Mouse (Mus musculus): Measurements from ENCODE around the gene Ppp1r14a. TPM values are rescaled to one million over a fixed set of nuclear protein-coding genes. Genes with fewer than 3 reads are reported as not detected.

Gene Ppp1r14a
- polyA plus RNA-seq, 1 experiment = 7.2 TPM

Other genes with a start within 250 kb of the Ppp1r14a start
- gene Ryr1, start 164.1 kb upstream of the Ppp1r14a start, polyA plus RNA-seq (2012; ENCODE audit: insufficient read depth, insufficient read length, missing spikeins) = 1.9 and 6.1 TPM in 2 replicates
- gene Rasgrp4, start 154.5 kb upstream of the Ppp1r14a start, polyA plus RNA-seq (2012; ENCODE audit: insufficient read depth, insufficient read length, missing spikeins) = 1.0 and 2.7 TPM in 2 replicates
- gene Fam98c, start 133.1 kb upstream of the Ppp1r14a start, polyA plus RNA-seq (2012; ENCODE audit: insufficient read depth, insufficient read length, missing spikeins) = 9.9 and 10.5 TPM in 2 replicates
- gene Ggn, start 119.1 kb upstream of the Ppp1r14a start, polyA plus RNA-seq (2012; ENCODE audit: insufficient read depth, insufficient read length, missing spikeins) = not detected in 2 replicates
- gene Spred3, start 118.9 kb upstream of the Ppp1r14a start, polyA plus RNA-seq (2012; ENCODE audit: insufficient read depth, insufficient read length, missing spikeins) = 0.32 and 1.2 TPM in 2 replicates
- 302 and 383 TPM in 2 replicates for gene Psmd8, start 108.6 kb upstream of the Ppp1r14a start, polyA plus RNA-seq (2012; ENCODE audit: insufficient read depth, insufficient read length, missing spikeins)
- 0.58 TPM in 1 of 2 replicates, not detected in the other for gene Catsperg1, start 75.3 kb upstream of the Ppp1r14a start, polyA plus RNA-seq (2012; ENCODE audit: insufficient read depth, insufficient read length, missing spikeins)
- 1.3 and 1.6 TPM in 2 replicates for gene Kcnk6, start 56.8 kb upstream of the Ppp1r14a start, polyA plus RNA-seq (2012; ENCODE audit: insufficient read depth, insufficient read length, missing spikeins)
- gene Yif1b, start 51.0 kb upstream of the Ppp1r14a start, polyA plus RNA-seq (2012; ENCODE audit: insufficient read depth, insufficient read length, missing spikeins) = 72.2 and 79.7 TPM in 2 replicates
- gene 2200002D01Rik, start 40.8 kb upstream of the Ppp1r14a start, polyA plus RNA-seq (2012; ENCODE audit: insufficient read depth, insufficient read length, missing spikeins) = 2.5 TPM in 1 of 2 replicates, not detected in the other
- gene Spint2, start 7.4 kb upstream of the Ppp1r14a start, polyA plus RNA-seq (2012; ENCODE audit: insufficient read depth, insufficient read length, missing spikeins) = 3.9 and 5.6 TPM in 2 replicates
- gene Dpf1, start 14.6 kb downstream of the Ppp1r14a start, polyA plus RNA-seq (2012; ENCODE audit: insufficient read depth, insufficient read length, missing spikeins) = not detected in 2 replicates
- 6.5 and 9.6 TPM in 2 replicates for gene Sipa1l3, start 229.3 kb downstream of the Ppp1r14a start, polyA plus RNA-seq (2012; ENCODE audit: insufficient read depth, insufficient read length, missing spikeins)